In the genomic region with DNA sequence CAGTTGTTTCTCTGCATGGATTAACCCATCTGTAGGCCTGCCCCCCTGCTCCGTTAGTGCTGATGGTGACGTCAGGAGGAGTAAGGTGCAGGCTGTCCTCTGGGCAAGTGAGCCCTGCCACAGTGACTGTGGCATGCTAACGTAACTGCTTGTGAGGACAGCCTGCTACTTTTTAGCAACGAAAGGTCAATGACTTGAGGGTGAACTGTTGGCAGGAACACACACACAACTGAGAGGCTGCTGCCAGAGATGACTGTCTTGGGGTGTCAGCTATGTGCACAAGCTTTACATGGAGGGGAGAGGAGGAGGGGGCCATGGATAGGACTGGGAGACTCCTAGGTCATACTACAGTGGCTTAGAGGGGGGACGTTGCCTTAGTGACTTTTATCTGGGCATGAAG, we compare ENCODE assay signal across 24 mouse cellular contexts. TPM values are rescaled to one million over a fixed set of nuclear protein-coding genes. Genes with fewer than 3 reads are reported as not detected.
DNase-seq lines count a peak whose midpoint lies in the region; ATAC-seq and TF ChIP-seq lines count a peak whose summit lies in the region.
"Had no signal": no experiment of that assay in that cellular context is flagged by ENCODE, and none has a peak within 500 bp of the region (broad histone marks: within the 10 kb centered on the region; RNA-seq: fewer than 3 reads in every experiment).

No protein-coding gene starts in this region.

- H3K27me3 ChIP-seq in lung, postnatal 0 days (replicated peaks; ENCODE audit: insufficient read depth, low read length): no peaks in the 10 kb centered on the region
- H3K27me3 ChIP-seq in liver, postnatal 0 days (ENCODE audit: insufficient read depth, low read length): no peaks in the 10 kb centered on the region
- H3K27me3 ChIP-seq: embryonic facial prominence, embryonic 12.5 days had no signal

- peak; percentile 44 for ATAC-seq in lung, postnatal 0 days
- ATAC-seq in liver, postnatal 0 days: no peak
- ATAC-seq: forebrain, embryonic 14.5 days; forebrain, postnatal 0 days had no signal

- DNase-seq in heart, adult 11 months: peak; percentile 92
- no peak for DNase-seq in heart, postnatal 4 days
- no peak for DNase-seq in lung, postnatal 0 days (ENCODE audit: low spot score)
- no peak for DNase-seq in lung, postnatal 4 days
- peak; percentile 29 for DNase-seq in testis, postnatal 10 days (ENCODE audit: low spot score)
- DNase-seq in testis, postnatal 14 days (ENCODE audit: low spot score): no peak
- DNase-seq in skeletal muscle tissue, adult 2 months (ENCODE audit: low read depth, low spot score): peak; percentile 41
- no peak for DNase-seq in liver, postnatal 0 days
- DNase-seq: adrenal gland, adult 8-10 months; adrenal gland, postnatal 14 days; adrenal gland, postnatal 36 days; cerebellum, adult 11-12 months; cerebellum, adult 9-10 months; cerebellum, postnatal 10 days; cerebellum, postnatal 25 days; forebrain, postnatal 0 days had no signal

- WGBS in lung, postnatal 0 days: 49% methylated on average over 5 of the region's 5 CpGs
- 67% methylated on average over 5 of the region's 5 CpGs for WGBS in liver, postnatal 0 days (ENCODE audit: insufficient replicate concordance)

- TF ChIP-seq CTCF in lung, postnatal 0 days (IDR thresholded peaks at IDR 0.05): no peak
- TF ChIP-seq CTCF in liver, postnatal 0 days (IDR thresholded peaks at IDR 0.05; ENCODE audit: low read depth): no peak

- H3K4me1 ChIP-seq in lung, postnatal 0 days (ENCODE audit: insufficient read depth, low read depth, low read length): no peaks in the 10 kb centered on the region
- H3K4me1 ChIP-seq in liver, postnatal 0 days (ENCODE audit: insufficient read depth): no peaks in the 10 kb centered on the region
- H3K4me1 ChIP-seq: embryonic facial prominence, embryonic 12.5 days had no signal

- no peak overlapping the region for H3K4me2 ChIP-seq in lung, postnatal 0 days (replicated peaks; ENCODE audit: low read depth, low read length)
- H3K4me2 ChIP-seq in liver, postnatal 0 days (ENCODE audit: low read depth, low read length): no peak overlapping the region
- H3K4me2 ChIP-seq: embryonic facial prominence, embryonic 12.5 days; forebrain, embryonic 12.5 days had no signal

- no peaks in the 10 kb centered on the region for H3K36me3 ChIP-seq in lung, postnatal 0 days (ENCODE audit: insufficient read depth, low read length)
- H3K36me3 ChIP-seq in liver, postnatal 0 days (replicated peaks; ENCODE audit: insufficient read depth, low read length): no peaks in the 10 kb centered on the region
- H3K36me3 ChIP-seq: embryonic facial prominence, embryonic 10.5 days; embryonic facial prominence, embryonic 12.5 days; forebrain, embryonic 12.5 days had no signal

- TF ChIP-seq EP300 in lung, postnatal 0 days (IDR thresholded peaks at IDR 0.05): no peak
- TF ChIP-seq EP300 in liver, postnatal 0 days (IDR thresholded peaks at IDR 0.05; ENCODE audit: low read depth): no peak

- no peak overlapping the region for H3K4me3 ChIP-seq in lung, postnatal 0 days (ENCODE audit: low read depth, low read length)
- H3K4me3 ChIP-seq in liver, postnatal 0 days (ENCODE audit: low read depth, low read length): no peak overlapping the region
- H3K4me3 ChIP-seq: embryonic facial prominence, embryonic 10.5 days; embryonic facial prominence, embryonic 12.5 days; forebrain, embryonic 12.5 days had no signal

- no peak overlapping the region for H3K27ac ChIP-seq in lung, postnatal 0 days (ENCODE audit: low read length)
- no peak overlapping the region for H3K27ac ChIP-seq in liver, postnatal 0 days (ENCODE audit: low read depth)
- H3K27ac ChIP-seq: embryonic facial prominence, embryonic 10.5 days; embryonic facial prominence, embryonic 12.5 days; forebrain, embryonic 12.5 days had no signal

- no peaks in the 10 kb centered on the region for H3K9me3 ChIP-seq in lung, postnatal 0 days (ENCODE audit: low read length)
- no peaks in the 10 kb centered on the region for H3K9me3 ChIP-seq in liver, postnatal 0 days (ENCODE audit: low read length)
- H3K9me3 ChIP-seq: embryonic facial prominence, embryonic 10.5 days; embryonic facial prominence, embryonic 12.5 days; forebrain, embryonic 12.5 days had no signal

- no peak overlapping the region for H3K9ac ChIP-seq in lung, postnatal 0 days (replicated peaks; ENCODE audit: low read depth)
- no peak overlapping the region for H3K9ac ChIP-seq in liver, postnatal 0 days (replicated peaks)
- H3K9ac ChIP-seq: embryonic facial prominence, embryonic 12.5 days; forebrain, embryonic 12.5 days; forebrain, postnatal 0 days had no signal

RNA-seq across cellular contexts. Expression of gene Gabrr2, which starts 12.1 kb away (rescaled TPM):
- not detected for total RNA-seq in heart, postnatal 4 days (2021)
- 0.14 and 0.27 TPM in 2 replicates for polyA plus RNA-seq in lung, postnatal 0 days (2015; fragmentation: Nextera tagmentation; extraction: Ambion mirVana)
- polyA plus RNA-seq in liver, postnatal 0 days (2015; fragmentation: Nextera tagmentation; extraction: Ambion mirVana): 0.06 TPM in 1 of 2 replicates, not detected in the other
- total RNA-seq: ES-E14; forebrain, postnatal 0 days had no signal
- polyA plus RNA-seq: embryonic facial prominence, embryonic 10.5 days; forebrain, postnatal 0 days had no signal

RNA-seq across cellular contexts. Expression of gene Ube2j1, which starts 43.6 kb away (rescaled TPM):
- total RNA-seq in heart, postnatal 4 days (2021): 10 to 100 TPM; 44.9 to 46.6 TPM
- 36.4 and 36.8 TPM in 2 replicates for polyA plus RNA-seq in lung, postnatal 0 days (2015; fragmentation: Nextera tagmentation; extraction: Ambion mirVana)
- 22.4 and 23.2 TPM in 2 replicates for polyA plus RNA-seq in liver, postnatal 0 days (2015; fragmentation: Nextera tagmentation; extraction: Ambion mirVana)

RNA-seq across cellular contexts. Expression of gene Gabrr1, which starts 57.5 kb away (rescaled TPM):
- total RNA-seq in heart, postnatal 4 days (2021): under 1 TPM; 0.41 TPM
- polyA plus RNA-seq in lung, postnatal 0 days (2015; fragmentation: Nextera tagmentation; extraction: Ambion mirVana): 0.06 TPM in 1 of 2 replicates, not detected in the other
- not detected in 2 replicates for polyA plus RNA-seq in liver, postnatal 0 days (2015; fragmentation: Nextera tagmentation; extraction: Ambion mirVana)
- total RNA-seq: adrenal gland, adult 18-20 months; MEL had no signal
- polyA plus RNA-seq: embryonic facial prominence, embryonic 10.5 days; embryonic facial prominence, embryonic 14.5 days; forebrain, embryonic 14.5 days had no signal

Comparison
In these comparisons a context has a peak if more than half of its experiments do, and no peak if none do; other contexts are left out.
1. DNase-seq: peak in heart, adult 11 months (single experiment), testis, postnatal 10 days (single experiment) and skeletal muscle tissue, adult 2 months (single experiment); none in heart, postnatal 4 days (single experiment), lung, postnatal 0 days (single experiment), lung, postnatal 4 days (0 of 2), testis, postnatal 14 days (single experiment) and liver, postnatal 0 days (single experiment).